ENCODE assay signal across 7 mouse cellular contexts in genomic region chr4:3049972-3050846, GRCm38 (mm10).
DNase-seq lines count a peak whose midpoint lies in the region; ATAC-seq and TF ChIP-seq lines count a peak whose summit lies in the region.

No protein-coding gene starts in this region.

- WGBS in neural tube, embryonic 11.5 days = 57% methylated on average over 2 of the region's 2 CpGs
- 54% methylated on average over 2 of the region's 2 CpGs for WGBS in intestine, postnatal 0 days

- DNase-seq in neural tube, embryonic 11.5 days (ENCODE audit: low spot score) = peak; percentile 9
- DNase-seq in neural tube, embryonic 10.5 days (ENCODE audit: extremely low spot score, low spot score) = no peak
- DNase-seq in gastrocnemius, postnatal 4 days (ENCODE audit: low spot score in 2 of 2) = peak; percentile 4 to 10
- no peak for DNase-seq in urinary bladder, postnatal 36 days (ENCODE audit: low spot score in 2 of 2)

- H3K9ac ChIP-seq in neural tube, embryonic 11.5 days (ENCODE audit: low read length) = no peak overlapping the region
- H3K9ac ChIP-seq in intestine, postnatal 0 days (ENCODE audit: low read depth, low read length) = no peak overlapping the region

- no peak overlapping the region for H3K4me3 ChIP-seq in neural tube, embryonic 11.5 days (ENCODE audit: low read depth, low read length)
- no peak overlapping the region for H3K4me3 ChIP-seq in intestine, postnatal 0 days (ENCODE audit: low read depth, low read length)

- peaks cover 54% of the 10 kb centered on the region for H3K9me3 ChIP-seq in neural tube, embryonic 11.5 days (ENCODE audit: control insufficient read depth, low read length)
- H3K9me3 ChIP-seq in intestine, postnatal 0 days (ENCODE audit: control insufficient read depth) = peaks cover 19% of the 10 kb centered on the region

- no peak overlapping the region for H3K27ac ChIP-seq in neural tube, embryonic 11.5 days (ENCODE audit: low read depth, low read length)
- H3K27ac ChIP-seq in intestine, postnatal 0 days (ENCODE audit: low read depth, low read length) = no peak overlapping the region

- peaks cover 2% of the 10 kb centered on the region; the same call in 1 of the 2 replicates for H3K36me3 ChIP-seq in neural tube, embryonic 11.5 days (ENCODE audit: control insufficient read depth, insufficient read depth, low read length)
- H3K36me3 ChIP-seq in intestine, postnatal 0 days (ENCODE audit: control insufficient read depth, insufficient read depth) = no peaks in the 10 kb centered on the region

- ATAC-seq in neural tube, embryonic 11.5 days (ENCODE audit: insufficient read depth, low FRiP score, low TSS enrichment) = peak; percentile 48; the same call in 1 of the 2 replicates
- peak; percentile 54 for ATAC-seq in intestine, postnatal 0 days
- peak; percentile 42 for ATAC-seq in monocyte, adult 5-6 weeks (replicated peaks; ENCODE audit: insufficient number of reproducible peaks, low FRiP score, low TSS enrichment, poor library complexity, severe bottlenecking)
- no peak for ATAC-seq in frontal cortex, adult (ENCODE audit: low TSS enrichment)

- no peak overlapping the region for H3K4me2 ChIP-seq in neural tube, embryonic 11.5 days (ENCODE audit: low read depth)
- H3K4me2 ChIP-seq in intestine, postnatal 0 days (replicated peaks; ENCODE audit: low read depth) = no peak overlapping the region

- no peak for TF ChIP-seq CTCF in intestine, postnatal 0 days (IDR thresholded peaks at IDR 0.05; ENCODE audit: low read depth)

- H3K4me1 ChIP-seq in neural tube, embryonic 11.5 days (ENCODE audit: control insufficient read depth, insufficient read depth, low read length) = no peaks in the 10 kb centered on the region
- H3K4me1 ChIP-seq in intestine, postnatal 0 days (replicated peaks; ENCODE audit: control insufficient read depth, insufficient read depth, low read length) = no peaks in the 10 kb centered on the region

- H3K27me3 ChIP-seq in neural tube, embryonic 11.5 days (ENCODE audit: control insufficient read depth, insufficient read depth, low read length) = no peaks in the 10 kb centered on the region
- no peaks in the 10 kb centered on the region for H3K27me3 ChIP-seq in intestine, postnatal 0 days (replicated peaks; ENCODE audit: control insufficient read depth, insufficient read depth, low read length)

Comparison
In these comparisons a context has a peak if more than half of its experiments do, and no peak if none do; other contexts are left out.
1. DNase-seq: peak in neural tube, embryonic 11.5 days (single experiment) and gastrocnemius, postnatal 4 days (2 of 2); none in neural tube, embryonic 10.5 days (single experiment) and urinary bladder, postnatal 36 days (0 of 2).